Comparison of ENCODE assay signal across 9 mouse cellular contexts in the genomic region with DNA sequence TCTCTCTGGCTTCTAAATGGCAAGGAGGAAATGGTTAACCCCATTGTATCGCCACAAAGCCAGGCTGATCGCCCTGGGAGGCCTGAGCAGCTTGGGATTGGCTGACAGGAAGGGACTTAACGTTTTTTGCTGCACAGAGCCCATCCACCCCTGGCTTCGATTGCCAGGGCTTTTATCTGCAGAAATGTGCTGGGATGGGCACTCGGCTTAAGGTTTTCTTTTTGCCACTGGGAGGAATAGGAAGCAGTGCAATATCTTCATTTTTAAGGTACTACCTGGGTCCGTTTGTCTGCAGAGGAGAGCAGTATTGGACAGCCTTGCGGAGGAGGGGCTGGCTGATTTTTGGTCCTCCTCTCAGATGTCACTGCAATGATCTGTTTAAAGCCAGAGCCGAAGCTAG.
DNase-seq lines count a peak whose midpoint lies in the region; ATAC-seq lines count a peak whose summit lies in the region.
"Had no signal": no experiment of that assay in that cellular context is flagged by ENCODE, and none has a peak within 500 bp of the region (broad histone marks: within the 10 kb centered on the region; RNA-seq: fewer than 3 reads in every experiment).

No protein-coding gene starts in this region.

- H3K36me3 ChIP-seq in hindbrain, embryonic 16.5 days (ENCODE audit: control insufficient read depth, insufficient read depth, low read length), result 0 out of 2 replicates have a peak, but pooled peaks cover 4% of the 10 kb centered on the region
- H3K36me3 ChIP-seq in neural tube, embryonic 12.5 days, result peaks cover 5% of the 10 kb centered on the region; the same call in 1 of the 2 replicates

- DNase-seq in left cerebral cortex, postnatal 4 days, result peak; percentile 68
- DNase-seq in left cerebral cortex, postnatal 10 days (ENCODE audit: extremely low spot score in 1 of 2, low spot score in 2 of 2), result no peak
- DNase-seq in embryo, embryonic 10 days (ENCODE audit: low spot score), result peak; percentile 81
- DNase-seq in frontal cortex, adult 2 months (ENCODE audit: extremely low spot score in 1 of 2, low spot score in 1 of 2), result no peak
- DNase-seq in kidney, adult 8-10 months, result no peak
- DNase-seq in adrenal gland, adult 8-10 months, result no peak

- no peaks in the 10 kb centered on the region for H3K9me3 ChIP-seq in hindbrain, embryonic 16.5 days (ENCODE audit: control insufficient read depth, low read length)
- H3K9me3 ChIP-seq in neural tube, embryonic 12.5 days, result no peaks in the 10 kb centered on the region

- peaks cover 18% of the 10 kb centered on the region for H3K4me1 ChIP-seq in hindbrain, embryonic 16.5 days (ENCODE audit: control insufficient read depth, insufficient read depth, low read depth, low read length)
- H3K4me1 ChIP-seq in neural tube, embryonic 12.5 days, result peaks cover 33% of the 10 kb centered on the region

- H3K27me3 ChIP-seq in hindbrain, embryonic 16.5 days (replicated peaks; ENCODE audit: control insufficient read depth, insufficient read depth, low read length), result no peaks in the 10 kb centered on the region
- H3K27me3 ChIP-seq in neural tube, embryonic 12.5 days (replicated peaks), result no peaks in the 10 kb centered on the region

- H3K9ac ChIP-seq in hindbrain, embryonic 16.5 days (ENCODE audit: low read depth, low read length), result peak overlapping the region; percentile 62
- H3K9ac ChIP-seq in neural tube, embryonic 12.5 days, result no peak overlapping the region

- H3K27ac ChIP-seq in hindbrain, embryonic 16.5 days (ENCODE audit: low read depth, low read length), result peak overlapping the region; percentile 68
- H3K27ac ChIP-seq in neural tube, embryonic 12.5 days, result no peak overlapping the region

- peak; percentile 41; the same call in 1 of the 2 replicates for ATAC-seq in hindbrain, embryonic 16.5 days
- ATAC-seq in neural tube, embryonic 12.5 days (ENCODE audit: low FRiP score, low read depth), result no peak
- ATAC-seq: Patski had no signal

- 5% methylated on average over 8 of the region's 8 CpGs for WGBS in hindbrain, embryonic 16.5 days
- 3% methylated on average over 8 of the region's 8 CpGs for WGBS in neural tube, embryonic 12.5 days

- H3K4me3 ChIP-seq in hindbrain, embryonic 16.5 days (ENCODE audit: low read length), result peak overlapping the region; percentile 29
- H3K4me3 ChIP-seq in neural tube, embryonic 12.5 days, result peak overlapping the region; percentile 9; the same call in 1 of the 2 replicates

- intact Hi-C loops in left cerebral cortex, postnatal 4 days (cut with DNase I), result no loop called here
- intact Hi-C loops in left cerebral cortex, postnatal 10 days (cut with DNase I), result no loop called here

- H3K4me2 ChIP-seq in hindbrain, embryonic 16.5 days (ENCODE audit: low read length), result peak overlapping the region; percentile 56
- H3K4me2 ChIP-seq in neural tube, embryonic 12.5 days (replicated peaks), result peak overlapping the region; percentile 58

Comparison
In these comparisons a context has a peak if more than half of its experiments do, and no peak if none do; other contexts are left out.
1. DNase-seq: peak in left cerebral cortex, postnatal 4 days (single experiment) and embryo, embryonic 10 days (single experiment); none in left cerebral cortex, postnatal 10 days (0 of 2), frontal cortex, adult 2 months (0 of 2), kidney, adult 8-10 months (0 of 2) and adrenal gland, adult 8-10 months (single experiment).